Mouse (Mus musculus) heart, embryonic 11.5 days (tissue): ENCODE measurements at regions not wholly inside any gene's neighbourhood (a gene's known extent, or its start where the extent isn't known, plus 50 kb on each side); places are given as distances from the start of the nearest gene placed in this dataset.
A peak's percentile ranks its signal among the peaks of the same experiment; 100 is the strongest.

Experiments used
- ATAC-seq: fragments of 200-750 bp; cut with Nextera tagmentation; replicated peaks from 2 replicates; pipeline ENCODE4 v1.8.0; 2017; ENCODE audit warnings: moderate library complexity; ENCODE audit not compliant: insufficient number of reproducible peaks, low FRiP score, low TSS enrichment
- H3K27ac ChIP-seq: fragments of 300-500 bp; sonication (generic); 2 replicates; pipeline ENCODE4 v1.5.1; 2014; ENCODE audit warnings: mild to moderate bottlenecking, low read depth, low read length
- H3K27me3 ChIP-seq: fragments of 300-500 bp; sonication (generic); 2 replicates; pipeline ENCODE4 v1.6.1; 2014; ENCODE audit warnings: mild to moderate bottlenecking, low read length, mixed read lengths; ENCODE audit not compliant: control insufficient read depth, insufficient read depth
- H3K36me3 ChIP-seq: fragments of 300-500 bp; sonication (generic); 2 replicates; pipeline ENCODE4 v1.6.1; 2014; ENCODE audit warnings: mild to moderate bottlenecking, low read length, moderate library complexity, mixed read lengths; ENCODE audit not compliant: control insufficient read depth, insufficient read depth
- H3K4me1 ChIP-seq: fragments of 300-500 bp; sonication (generic); 2 replicates; pipeline ENCODE4 v1.6.1; 2014; ENCODE audit warnings: low read length; ENCODE audit not compliant: control insufficient read depth, insufficient read depth
- H3K4me2 ChIP-seq: fragments of 300-500 bp; sonication (generic); 2 replicates; pipeline ENCODE4 v1.6.1; 2014; ENCODE audit warnings: mild to moderate bottlenecking, moderate library complexity
- H3K4me3 ChIP-seq: fragments of 300-500 bp; sonication (generic); 2 replicates; pipeline ENCODE4 v1.5.1; 2014; ENCODE audit warnings: low read depth, low read length
- H3K9ac ChIP-seq: fragments of 300-500 bp; sonication (generic); 2 replicates; pipeline ENCODE4 v1.6.1; 2014; ENCODE audit warnings: mild to moderate bottlenecking, low read depth, low read length, moderate library complexity
- H3K9me3 ChIP-seq: fragments of 300-500 bp; sonication (generic); replicated peaks from 2 replicates; pipeline ENCODE4 v1.6.1; 2016; ENCODE audit warnings: low read length; ENCODE audit not compliant: control insufficient read depth
- WGBS: fragments of 180-500 bp; shearing (Covaris S2); extraction: QIAGEN DNeasy Blood & Tissue Kit; methylation state at CpG from one replicate; pipeline ENCODE4 v1.1.7; 2014; ENCODE audit not compliant: insufficient replicate concordance; 5-methylcytosine and 5-hydroxymethylcytosine counted together

DNA sequence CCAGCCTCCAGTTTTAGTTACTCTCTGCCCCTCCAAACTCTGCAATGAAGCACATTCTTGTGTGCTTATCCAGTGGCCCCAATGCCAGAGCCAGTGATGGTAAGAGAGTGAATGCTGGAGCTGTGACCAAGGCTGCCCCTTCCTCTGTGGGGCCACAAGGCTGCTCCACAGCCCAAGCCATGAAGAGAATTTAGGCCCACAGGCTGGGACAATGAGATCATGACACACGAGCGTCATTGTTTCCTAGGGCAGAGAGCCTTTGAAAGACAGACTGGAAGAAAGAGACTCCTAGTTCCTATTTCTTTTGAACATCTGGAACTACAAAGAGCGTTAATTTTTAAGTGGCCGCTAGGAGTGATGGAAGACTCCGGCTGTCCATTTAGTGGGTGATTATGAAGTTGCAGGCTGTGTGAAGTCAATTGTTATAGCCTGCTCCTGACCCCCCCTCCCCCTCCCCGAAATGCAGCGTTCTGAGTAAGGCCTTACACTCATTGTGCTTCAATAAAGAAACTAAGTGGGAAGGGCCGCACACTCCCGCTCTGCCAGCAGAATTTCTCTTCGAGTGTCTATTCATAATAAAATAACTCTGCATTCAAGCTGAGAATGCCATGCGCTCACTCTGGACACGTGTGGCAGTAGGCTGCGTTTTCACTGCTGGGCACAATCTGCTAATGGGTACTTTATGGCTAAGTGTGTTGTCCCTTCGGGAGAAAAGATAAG lies 315.1 kb downstream of the Cdh26 start:
- no peak overlapping the region for H3K27ac ChIP-seq
- 76% methylated on average over 14 of the region's 14 CpGs for WGBS
- no peak overlapping the region for H3K4me2 ChIP-seq
- H3K4me3 ChIP-seq: no peak overlapping the region
- H3K27me3 ChIP-seq: no peaks in the 10 kb centered on the region
- H3K9ac ChIP-seq: no peak overlapping the region
- no peaks in the 10 kb centered on the region for H3K9me3 ChIP-seq
- no peaks in the 10 kb centered on the region for H3K36me3 ChIP-seq
- ATAC-seq: no peak
- no peaks in the 10 kb centered on the region for H3K4me1 ChIP-seq

DNA sequence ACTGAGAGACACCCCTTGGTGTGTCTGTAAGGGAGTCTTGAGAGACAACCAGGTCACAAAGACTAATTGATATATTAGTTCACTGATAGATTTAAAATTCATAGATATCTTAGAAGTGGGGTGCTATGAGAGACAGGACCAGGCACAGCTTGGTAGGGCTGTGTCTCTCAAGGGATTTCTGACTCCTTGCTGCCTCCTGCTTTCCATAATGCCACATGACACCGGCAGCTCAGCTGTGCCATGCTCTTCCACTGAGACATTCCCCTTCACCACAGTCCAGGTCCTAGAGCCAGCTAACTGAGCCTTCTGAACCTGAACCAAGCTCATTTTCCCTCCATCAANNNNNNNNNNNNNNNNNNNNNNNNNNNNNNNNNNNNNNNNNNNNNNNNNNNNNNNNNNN lies 320.9 kb downstream of the Cdh26 start:
- Histone ChIP-seq H3K4me1 (no peaks in the 10 kb centered on the region), H3K36me3 (no peaks in the 10 kb centered on the region), H3K9ac (no peak overlapping the region), H3K4me2 (no peak overlapping the region), H3K4me3 (no peak overlapping the region), H3K27ac (no peak overlapping the region), H3K9me3 (no peaks in the 10 kb centered on the region), H3K27me3 (no peaks in the 10 kb centered on the region)
- ATAC-seq: no peak
- 57% methylated on average over 1 of the region's 1 CpGs for WGBS

DNA sequence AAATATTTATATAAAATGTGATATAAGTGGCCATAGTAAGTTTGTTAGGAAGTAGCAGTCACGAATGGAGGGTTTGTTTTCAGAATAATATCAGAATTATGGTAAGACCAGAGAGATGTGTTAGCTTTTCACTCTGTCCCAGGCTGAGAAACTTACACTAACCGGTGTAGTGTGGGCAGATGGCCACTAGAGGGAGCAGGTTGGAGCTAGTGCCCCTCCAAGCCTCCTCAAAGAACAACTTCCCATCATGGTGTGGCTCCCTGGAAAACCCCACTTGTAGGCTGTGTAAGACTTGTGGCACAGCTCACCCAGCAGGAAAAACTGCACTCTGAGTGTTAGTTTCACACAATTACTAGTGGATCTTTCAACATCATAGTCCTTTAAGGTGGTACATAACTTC lies 328.0 kb downstream of the Cdh26 start:
- Histone ChIP-seq H3K27me3 (no peaks in the 10 kb centered on the region), H3K4me3 (no peak overlapping the region), H3K4me1 (no peaks in the 10 kb centered on the region), H3K27ac (no peak overlapping the region), H3K36me3 (no peaks in the 10 kb centered on the region), H3K9ac (no peak overlapping the region), H3K9me3 (no peaks in the 10 kb centered on the region), H3K4me2 (no peak overlapping the region)
- 7% methylated on average over 2 of the region's 2 CpGs for WGBS
- no peak for ATAC-seq

GRCm38 (mm10) chr2:178768526-178768925 lies 338.2 kb downstream of the Cdh26 start:
- Histone ChIP-seq H3K4me2 (no peak overlapping the region), H3K4me3 (no peak overlapping the region), H3K27me3 (no peaks in the 10 kb centered on the region), H3K9ac (no peak overlapping the region), H3K27ac (no peak overlapping the region), H3K4me1 (no peaks in the 10 kb centered on the region), H3K9me3 (no peaks in the 10 kb centered on the region), H3K36me3 (no peaks in the 10 kb centered on the region)
- WGBS: 58% methylated on average over 4 of the region's 4 CpGs
- no peak for ATAC-seq

DNA sequence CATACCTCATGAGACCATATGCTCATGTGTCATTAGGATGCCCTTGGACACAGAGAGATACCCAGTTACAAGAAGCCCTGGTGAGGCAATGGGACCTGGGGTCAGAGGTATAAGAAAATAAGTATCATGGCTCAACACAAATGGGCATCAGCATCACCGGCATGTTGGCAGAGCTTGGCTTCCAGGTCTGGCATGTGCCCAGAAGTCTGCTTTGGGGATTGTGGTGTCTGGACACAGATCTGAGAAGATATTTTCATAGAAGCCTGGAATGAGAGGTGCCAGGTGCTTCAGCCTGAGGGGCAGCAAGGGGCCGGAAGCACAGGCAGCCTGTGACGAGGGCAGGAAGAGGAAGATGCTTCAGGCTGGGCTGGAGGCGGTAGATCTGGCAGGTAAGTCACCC lies 338.7 kb downstream of the Cdh26 start:
- no peaks in the 10 kb centered on the region for H3K27me3 ChIP-seq
- 88% methylated on average over 4 of the region's 4 CpGs for WGBS
- H3K4me2 ChIP-seq: no peak overlapping the region
- H3K9ac ChIP-seq: no peak overlapping the region
- ATAC-seq: no peak
- H3K4me1 ChIP-seq: no peaks in the 10 kb centered on the region
- H3K36me3 ChIP-seq: no peaks in the 10 kb centered on the region
- no peak overlapping the region for H3K27ac ChIP-seq
- H3K4me3 ChIP-seq: no peak overlapping the region
- no peaks in the 10 kb centered on the region for H3K9me3 ChIP-seq

DNA sequence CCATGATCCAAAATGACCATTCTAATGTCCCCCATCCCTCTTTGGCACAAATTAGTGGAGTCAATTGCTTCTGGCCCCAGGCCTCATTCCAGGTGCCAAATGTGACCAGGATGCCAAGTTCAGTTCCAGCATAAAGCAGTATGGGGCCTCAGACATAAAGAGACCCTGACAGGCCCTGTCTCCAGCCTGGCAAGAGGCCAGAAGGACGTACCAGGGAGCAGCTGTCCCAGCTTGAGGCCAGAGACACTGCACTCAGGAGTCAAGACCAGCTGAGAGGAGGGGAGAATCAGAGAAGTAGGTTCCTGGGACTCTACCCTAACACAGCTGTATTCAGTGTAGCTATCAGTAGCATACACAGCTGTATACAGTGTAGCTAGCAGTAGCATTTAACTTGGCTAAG lies 341.1 kb downstream of the Cdh26 start:
- no peaks in the 10 kb centered on the region for H3K4me1 ChIP-seq
- no peak for ATAC-seq
- H3K36me3 ChIP-seq: no peaks in the 10 kb centered on the region
- 47% methylated on average over 1 of the region's 1 CpGs for whole genome bisulfite sequencing
- no peak overlapping the region for H3K9ac ChIP-seq
- H3K9me3 ChIP-seq: no peaks in the 10 kb centered on the region
- no peaks in the 10 kb centered on the region for H3K27me3 ChIP-seq
- H3K4me2 ChIP-seq: no peak overlapping the region
- H3K4me3 ChIP-seq: no peak overlapping the region
- no peak overlapping the region for H3K27ac ChIP-seq

DNA sequence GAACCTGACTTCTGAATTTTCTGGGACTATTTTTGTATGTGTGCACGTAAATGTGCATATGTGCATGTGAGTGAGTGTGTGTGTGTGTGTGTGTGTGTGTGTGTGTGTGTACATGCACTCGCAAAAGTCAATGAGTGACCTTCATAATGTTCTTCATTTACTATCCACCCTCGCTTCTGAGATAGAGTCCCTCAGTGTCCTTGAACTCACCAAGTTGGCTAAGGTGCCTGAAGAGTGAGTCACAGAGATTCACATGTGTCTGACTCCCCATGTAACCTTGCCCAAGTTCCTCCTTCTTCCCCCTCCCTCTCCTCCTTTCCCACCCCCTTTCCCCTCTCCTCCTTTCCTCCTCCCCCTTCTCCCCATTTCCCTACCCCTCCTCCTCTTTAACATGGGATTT lies 341.6 kb downstream of the Cdh26 start:
- H3K4me2 ChIP-seq: no peak overlapping the region
- H3K27ac ChIP-seq: no peak overlapping the region
- H3K4me3 ChIP-seq: no peak overlapping the region
- no peaks in the 10 kb centered on the region for H3K4me1 ChIP-seq
- no peak for ATAC-seq
- H3K36me3 ChIP-seq: no peaks in the 10 kb centered on the region
- H3K27me3 ChIP-seq: no peaks in the 10 kb centered on the region
- no peak overlapping the region for H3K9ac ChIP-seq
- H3K9me3 ChIP-seq: no peaks in the 10 kb centered on the region
- 82% methylated on average over 3 of the region's 3 CpGs for WGBS

DNA sequence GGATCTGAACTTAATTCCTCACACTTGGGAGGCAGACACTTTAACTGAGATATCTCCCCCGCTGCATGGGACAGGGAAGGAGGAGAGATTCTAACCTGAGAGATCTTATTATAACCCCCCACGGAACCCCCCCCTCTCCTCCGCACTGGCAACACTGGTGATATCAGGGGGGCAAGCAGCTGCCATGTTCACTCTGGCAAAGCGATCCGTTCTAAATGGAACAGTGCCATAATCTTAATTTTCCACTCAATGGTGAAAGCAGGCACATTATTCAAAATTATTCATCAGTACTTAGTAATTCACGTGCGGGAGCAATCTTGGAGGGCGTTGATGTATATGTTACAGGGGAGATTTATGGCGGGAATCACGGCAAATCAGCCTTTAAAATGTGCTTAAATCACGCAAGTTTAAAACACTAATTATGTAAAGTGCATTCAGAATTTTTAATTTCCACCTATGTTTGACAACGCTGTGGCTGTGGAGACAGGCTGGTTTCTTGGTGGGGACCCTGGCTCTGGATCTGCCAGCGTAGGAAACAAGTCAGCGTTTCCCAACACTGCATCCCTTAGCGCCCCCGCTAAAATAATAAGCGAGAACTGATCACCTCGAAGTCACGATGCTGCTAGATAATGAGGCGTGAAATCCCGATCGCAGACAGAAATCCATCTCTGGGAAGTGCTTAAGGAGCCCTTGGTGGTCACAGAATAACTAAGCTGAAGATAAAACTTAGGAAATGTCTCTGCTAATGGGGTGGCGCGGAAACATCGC lies 354.7 kb downstream of the Cdh26 start:
- 60% methylated on average over 25 of the region's 25 CpGs for WGBS
- Histone ChIP-seq H3K4me2 (peak overlapping the region; percentile 35), H3K9me3 (no peaks in the 10 kb centered on the region), H3K36me3 (no peaks in the 10 kb centered on the region), H3K4me3 (no peak overlapping the region), H3K27me3 (no peaks in the 10 kb centered on the region), H3K9ac (no peak overlapping the region), H3K4me1 (peaks cover 6% of the 10 kb centered on the region), H3K27ac (no peak overlapping the region)
- ATAC-seq: no peak

DNA sequence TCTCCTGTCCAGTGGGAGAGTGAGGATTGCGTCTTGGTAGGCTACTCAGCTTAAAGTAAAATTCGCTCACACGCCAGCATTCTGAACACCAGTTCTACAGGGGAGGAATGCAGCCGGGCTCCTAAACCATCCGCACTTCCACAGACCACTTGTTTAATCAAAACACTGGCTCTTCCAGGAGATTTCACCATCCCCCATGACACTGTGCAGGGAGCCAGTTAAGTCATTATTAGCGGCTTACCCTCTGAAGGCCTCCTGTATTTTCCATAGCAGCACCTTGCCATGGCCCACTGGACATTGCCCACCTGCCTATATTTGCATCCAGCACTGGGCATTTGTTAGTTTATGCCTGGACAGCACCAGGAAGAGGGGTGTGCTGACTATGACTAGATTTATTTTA lies 355.5 kb downstream of the Cdh26 start:
- ATAC-seq: no peak

More for the DNA sequence above, 355.5 kb downstream of the Cdh26 start:
- Histone ChIP-seq H3K27ac (peak overlapping the region; percentile 54; the same call in 1 of the 2 replicates), H3K9me3 (no peaks in the 10 kb centered on the region), H3K9ac (no peak overlapping the region), H3K4me2 (peak overlapping the region; percentile 35), H3K36me3 (no peaks in the 10 kb centered on the region), H3K4me3 (no peak overlapping the region), H3K4me1 (peaks cover 6% of the 10 kb centered on the region), H3K27me3 (no peaks in the 10 kb centered on the region)
- 31% methylated on average over 6 of the region's 6 CpGs for WGBS
